Mouse (Mus musculus) natural killer cell, adult 2 months (primary cell): Measurements from ENCODE around the gene Csrnp2.

Source experiments
- DNase-seq, 2 experiments: peaks; one replicate each; pipeline ENCODE4 v3.0.0; 2022; ENCODE audit warnings: low spot score in 2 of 2

Gene Csrnp2

DNA sequence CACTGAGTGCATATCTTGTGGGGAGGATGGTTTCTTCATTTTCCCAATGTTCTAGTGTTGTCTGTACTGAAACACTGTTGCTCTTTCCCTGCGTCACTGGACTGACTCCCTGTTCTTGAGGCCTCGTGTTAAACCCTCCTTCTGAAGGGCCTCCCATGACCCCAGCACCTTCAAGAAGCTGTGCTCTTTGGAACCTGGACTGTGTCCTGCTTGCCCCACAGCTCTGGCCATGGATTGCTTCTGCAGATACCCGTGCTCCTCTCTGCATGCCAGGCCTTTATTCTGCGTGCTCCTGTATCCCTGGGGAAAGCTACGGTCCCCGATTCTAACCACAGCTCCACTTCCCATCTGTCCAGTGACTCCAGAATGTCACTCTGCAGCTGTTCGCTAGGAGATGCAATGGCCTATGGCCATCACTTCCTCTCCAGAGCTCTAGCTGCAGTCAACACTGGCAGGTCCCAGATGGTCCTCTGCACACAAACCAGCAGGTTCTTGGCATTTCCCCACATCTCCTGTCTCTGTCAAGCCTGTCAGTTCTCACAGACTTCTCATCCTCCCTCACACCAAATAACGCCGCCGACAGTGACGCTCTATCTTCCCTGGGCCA, 65.2 kb downstream of the Csrnp2 start:
- DNase-seq, result no peak
